Mouse (Mus musculus): ENCODE data around the gene Rpn1.
"Not testable (repeated sequence)": the region's sequence is repeated elsewhere in the genome, so short reads cannot be mapped to it uniquely, and the experiment has no call there.

The Rpn1 gene

DNA sequence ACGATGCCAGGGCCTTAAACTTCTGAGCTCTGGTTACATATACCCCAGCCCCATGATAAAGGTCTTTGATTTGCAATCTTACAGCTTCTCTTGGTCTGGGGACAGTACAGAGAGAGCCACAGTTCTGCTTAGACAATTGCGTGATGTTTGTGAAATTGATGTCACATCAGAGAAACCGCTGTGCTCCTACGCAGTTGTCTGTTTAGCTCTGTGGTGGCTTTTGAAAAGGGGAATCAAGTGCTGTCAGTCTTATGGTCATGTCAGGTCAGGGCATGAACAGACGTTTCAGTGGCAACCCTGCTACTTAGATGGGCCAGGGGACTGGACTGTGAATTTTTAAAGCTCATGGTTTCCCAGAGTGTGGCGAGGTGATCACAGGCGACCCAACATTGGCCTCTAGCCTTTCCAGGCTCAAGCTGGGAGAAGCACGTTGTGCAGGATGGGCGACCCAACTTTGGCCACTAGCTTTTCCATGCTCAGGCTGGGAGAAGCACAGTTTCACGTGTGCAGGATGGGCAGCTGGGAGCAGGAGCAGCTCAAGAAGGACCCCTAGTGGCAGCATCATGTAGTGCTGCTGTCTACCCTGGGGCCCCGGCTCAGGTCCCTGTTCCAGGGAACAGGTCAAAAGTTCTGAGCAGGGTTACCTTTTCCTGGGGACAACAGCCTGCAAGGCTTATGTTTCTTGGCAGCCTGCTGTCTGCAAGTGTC lies 39.0 kb downstream of the Rpn1 start:
- DNase-seq, result no peak

DNA sequence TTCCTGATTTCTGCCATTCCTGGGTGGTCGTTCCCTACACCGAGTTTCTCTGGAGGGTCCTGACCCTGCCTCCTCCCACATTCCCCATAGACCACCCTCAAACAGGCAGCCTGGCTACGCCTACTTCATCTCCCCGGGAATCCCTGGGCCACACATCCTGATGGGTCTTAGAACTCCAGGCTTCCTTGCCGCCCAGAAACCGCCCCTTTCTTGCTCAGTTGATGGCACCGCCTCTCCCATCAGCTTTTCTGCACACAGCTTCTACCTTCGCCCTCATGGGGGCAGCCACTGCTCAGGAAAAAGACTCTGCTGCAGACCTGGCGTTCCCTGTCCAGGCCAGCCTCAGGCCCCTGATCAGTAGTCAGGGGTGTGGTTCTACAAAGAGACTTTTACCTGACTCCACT lies 39.6 kb downstream of the Rpn1 start:
- peak; percentile 38 for DNase-seq

DNA sequence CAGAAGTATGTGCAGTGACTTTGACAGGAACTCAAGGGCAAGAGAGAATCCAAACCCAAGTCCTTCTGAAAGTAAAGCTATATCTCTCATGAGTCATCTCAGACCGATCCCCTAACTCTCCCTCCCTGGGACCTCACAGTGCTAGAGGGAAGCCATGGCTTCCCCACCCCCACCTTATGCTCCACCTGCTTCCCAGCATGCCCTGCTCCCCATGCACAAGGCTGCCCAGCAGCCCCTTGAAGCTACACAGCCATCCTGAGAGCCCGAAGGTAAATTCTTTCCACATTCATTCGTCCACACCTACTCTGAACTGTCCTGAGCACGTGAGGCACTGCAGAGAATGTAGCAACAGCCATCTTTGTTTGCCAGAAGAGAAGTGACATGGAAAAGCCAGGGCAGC lies 40.3 kb downstream of the Rpn1 start:
- no peak for DNase-seq

DNA sequence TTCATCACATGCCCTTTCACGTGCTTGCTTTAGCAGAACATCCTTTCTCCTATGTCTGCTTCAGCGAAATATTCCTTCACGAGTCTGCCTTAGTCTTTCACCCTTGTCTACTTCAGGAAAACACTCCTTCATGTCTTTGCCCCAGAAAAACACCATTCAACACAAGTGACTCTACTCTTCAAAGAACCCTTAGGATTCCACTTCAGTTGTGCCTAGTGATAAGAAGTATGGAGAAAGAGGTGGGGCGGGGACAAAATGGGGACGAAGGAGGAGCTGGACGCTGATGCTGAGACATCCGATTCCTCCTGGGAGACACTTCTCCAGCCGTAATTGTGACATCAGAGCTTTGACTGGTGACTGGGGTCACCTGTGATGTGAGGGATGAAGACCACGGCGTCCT lies 41.5 kb downstream of the Rpn1 start:
- not testable (repeated sequence) for DNase-seq

DNA sequence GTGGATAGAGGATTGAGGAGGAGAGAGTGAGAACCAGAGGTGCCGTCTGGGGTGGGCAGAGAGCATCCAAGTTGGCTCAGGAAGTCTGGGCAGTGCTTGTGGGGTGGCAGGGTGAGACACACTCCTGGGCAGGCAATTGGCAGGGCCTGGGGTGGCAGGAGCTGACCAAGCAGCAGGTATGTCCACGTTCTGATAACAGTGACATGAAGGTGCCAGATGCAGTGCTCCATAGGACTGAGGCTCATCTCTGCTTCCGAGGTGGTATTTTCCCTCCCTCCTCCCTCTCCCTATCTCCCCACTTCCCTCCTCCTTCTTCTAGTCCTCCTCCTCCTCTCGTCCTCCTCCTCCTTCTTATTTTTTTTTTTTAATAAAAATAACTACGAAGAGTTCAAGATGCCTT lies 47.2 kb downstream of the Rpn1 start:
- DNase-seq, result no peak

- no peak for DNase-seq
Measured at GRCm38 (mm10) chr6:88132051-88132450, 47.8 kb downstream of the Rpn1 start.

GRCm38 (mm10) chr6:88133061-88133460 lies 48.8 kb downstream of the Rpn1 start:
- DNase-seq, result no peak

- no peak for DNase-seq
Measured at GRCm38 (mm10) chr6:88133878-88134277, 49.6 kb downstream of the Rpn1 start.

DNA sequence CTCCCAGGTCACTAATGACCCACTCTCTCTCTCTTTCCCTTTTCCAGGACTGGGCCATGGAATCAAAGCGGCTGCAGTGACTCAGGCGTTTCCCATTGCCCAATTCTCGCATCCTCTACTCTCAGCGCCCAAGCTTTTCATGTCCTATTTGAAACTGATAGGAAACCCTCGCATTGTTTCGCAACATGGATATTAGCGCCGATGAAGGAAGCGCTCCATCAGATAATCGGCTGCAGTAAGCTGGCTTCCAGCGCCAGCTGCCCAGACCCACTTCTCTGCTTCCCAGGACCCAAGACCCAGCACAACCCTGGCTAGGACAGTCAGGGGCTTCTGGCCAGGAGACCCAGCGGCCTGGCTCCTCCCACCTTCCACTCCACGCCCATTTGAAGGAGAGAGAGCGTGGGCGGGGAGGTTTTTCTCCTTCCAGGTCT lies 51.9 kb downstream of the Rpn1 start:
- DNase-seq, result no peak

DNA sequence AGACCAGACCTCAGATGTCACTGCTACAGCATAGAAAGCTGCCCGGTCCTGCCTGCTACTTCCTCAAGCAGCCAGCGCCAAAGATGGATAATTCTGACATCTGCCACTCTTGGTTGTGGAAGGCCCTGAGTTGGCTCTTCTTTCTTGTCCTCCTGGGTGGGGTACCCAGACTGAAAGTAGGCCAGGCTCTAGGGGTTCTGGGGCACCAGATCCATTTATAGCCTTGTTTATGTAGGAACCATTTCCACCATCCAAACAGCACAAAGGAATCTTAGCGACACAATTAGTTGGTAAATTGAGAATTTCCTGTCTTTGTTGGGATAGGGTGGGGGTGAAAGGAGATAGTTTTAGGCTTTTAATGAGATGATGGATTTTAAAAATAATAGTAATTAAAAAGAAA lies 54.2 kb downstream of the Rpn1 start:
- DNase-seq, result no peak

DNA sequence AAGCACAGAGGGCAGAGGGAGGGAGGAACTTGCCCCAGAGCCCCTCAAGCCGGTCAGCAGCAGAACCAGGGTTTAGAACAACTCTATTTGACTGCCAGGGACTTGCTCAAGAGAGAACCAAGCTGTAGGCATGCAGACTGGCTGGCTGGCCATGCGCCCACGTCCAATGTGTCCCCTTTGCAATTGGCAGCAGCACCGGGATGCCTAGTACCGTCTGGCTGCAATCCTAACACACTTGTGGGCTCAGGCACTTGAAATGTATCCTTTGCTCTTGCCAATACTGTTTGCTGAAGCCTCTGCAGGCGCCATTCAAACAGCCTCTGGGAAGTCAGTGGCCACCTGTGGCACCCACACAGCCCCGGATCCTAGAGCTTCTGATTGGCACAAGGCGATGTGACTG lies 56.0 kb downstream of the Rpn1 start:
- peak; percentile 85 for DNase-seq

- no peak for DNase-seq
Measured at GRCm38 (mm10) chr6:88145793-88146192, 61.5 kb downstream of the Rpn1 start.

DNA sequence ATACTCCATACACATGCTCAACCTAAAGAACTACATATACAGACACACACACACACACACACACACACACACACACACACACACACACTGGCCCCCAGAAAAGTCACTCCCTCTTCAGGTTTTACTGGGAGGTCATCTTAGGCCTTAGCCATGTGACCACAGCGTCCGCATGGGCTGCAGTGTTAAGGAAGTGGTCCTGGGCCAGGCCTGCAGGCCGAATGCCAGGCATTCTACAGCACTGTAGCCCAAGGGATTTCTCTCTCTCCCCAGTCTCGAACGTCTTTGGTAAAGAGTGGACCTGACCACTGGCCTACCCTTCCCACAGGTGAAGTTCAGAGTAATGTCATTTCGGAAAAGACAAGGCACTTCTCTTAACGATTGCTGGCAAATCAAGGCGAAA lies 62.3 kb downstream of the Rpn1 start:
- DNase-seq, result no peak

DNA sequence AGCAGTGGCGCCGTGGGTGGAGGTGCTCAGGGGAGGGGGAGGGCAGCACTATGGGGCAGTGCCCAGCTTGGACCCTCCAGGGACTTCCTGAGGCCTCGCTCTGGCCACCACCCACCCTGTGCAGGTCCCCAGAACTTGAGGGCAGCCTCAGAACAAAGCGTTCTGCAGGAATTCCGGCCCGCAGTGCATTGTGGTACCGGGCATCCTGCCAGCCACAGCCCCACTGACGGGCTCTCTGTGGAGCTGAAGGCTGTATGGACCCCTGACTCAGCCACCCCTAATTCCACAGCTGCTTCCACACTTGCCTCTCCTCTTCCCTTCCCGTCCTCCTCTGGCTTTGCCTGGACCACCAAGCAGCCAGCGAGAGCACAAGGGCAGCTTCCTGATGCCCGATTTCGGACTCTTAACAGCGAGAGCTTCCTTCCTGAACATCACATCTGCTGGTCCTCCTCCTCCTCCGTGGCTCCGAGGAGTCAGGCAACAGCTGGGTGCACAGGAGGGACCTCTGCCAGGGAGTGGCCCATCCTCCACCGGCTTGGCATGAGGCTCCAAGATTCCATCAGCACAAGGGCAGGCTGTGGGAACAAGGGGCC lies 63.2 kb downstream of the Rpn1 start:
- no peak for DNase-seq

DNA sequence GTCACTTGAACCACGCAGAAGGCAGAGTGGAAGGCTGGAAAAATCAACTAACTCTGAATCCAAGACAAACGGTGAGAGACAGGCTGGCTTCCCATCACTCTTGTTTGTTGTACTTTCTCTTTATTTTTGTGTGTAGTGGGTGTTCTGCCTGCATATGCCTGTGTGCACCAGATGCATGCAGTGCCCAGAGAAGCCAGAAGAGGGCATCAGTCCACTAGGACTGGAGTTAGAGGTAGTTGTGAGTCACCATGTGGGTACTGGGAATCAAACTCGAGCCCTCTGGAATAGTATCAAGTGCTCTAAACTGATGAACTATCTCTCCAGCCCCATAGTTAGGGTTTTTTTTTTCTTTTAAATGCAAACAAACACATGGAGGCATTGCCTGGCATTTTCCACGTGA lies 67.1 kb downstream of the Rpn1 start:
- DNase-seq, result no peak

DNA sequence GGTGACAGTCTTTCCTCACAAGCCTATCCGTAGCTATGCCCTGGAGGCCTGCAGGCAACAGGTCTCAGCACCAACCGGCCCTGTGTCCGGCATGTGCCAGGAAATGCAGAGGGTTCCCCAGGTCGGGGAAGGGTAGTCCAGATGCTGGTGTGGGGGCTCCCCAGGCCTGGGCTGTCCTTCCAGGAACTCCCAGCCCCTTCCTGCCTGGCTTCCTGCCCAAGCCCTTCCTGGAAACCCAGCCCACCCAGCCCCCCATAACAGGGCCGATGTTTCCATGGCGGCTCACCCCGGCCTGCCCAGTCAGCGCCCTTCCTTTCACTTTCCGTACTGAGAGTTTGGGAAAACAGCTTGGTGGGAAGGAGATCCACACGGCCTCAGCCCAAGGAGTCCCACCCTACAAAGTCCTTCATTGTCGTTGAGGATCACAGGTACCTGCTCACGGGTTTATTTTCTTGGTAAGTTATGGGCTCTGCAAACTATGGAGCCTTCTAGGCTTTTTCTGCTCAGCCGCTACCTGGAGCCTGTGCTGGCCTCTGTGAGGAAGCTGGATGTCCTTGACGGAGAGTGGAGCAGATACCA lies 67.9 kb downstream of the Rpn1 start:
- no peak for DNase-seq

GRCm38 (mm10) chr6:88152979-88153378 lies 68.7 kb downstream of the Rpn1 start:
- DNase-seq, result no peak
